Mouse (Mus musculus): Measurements from ENCODE around the gene Cldn3. TPM values are rescaled to one million over a fixed set of nuclear protein-coding genes. Genes with fewer than 3 reads are reported as not detected.
"Not testable (repeated sequence)": the region's sequence is repeated elsewhere in the genome, so short reads cannot be mapped to it uniquely, and the experiment has no call there.

Cldn3 gene
- not detected for polyA plus RNA-seq (2017; shearing (Covaris generic))

DNA sequence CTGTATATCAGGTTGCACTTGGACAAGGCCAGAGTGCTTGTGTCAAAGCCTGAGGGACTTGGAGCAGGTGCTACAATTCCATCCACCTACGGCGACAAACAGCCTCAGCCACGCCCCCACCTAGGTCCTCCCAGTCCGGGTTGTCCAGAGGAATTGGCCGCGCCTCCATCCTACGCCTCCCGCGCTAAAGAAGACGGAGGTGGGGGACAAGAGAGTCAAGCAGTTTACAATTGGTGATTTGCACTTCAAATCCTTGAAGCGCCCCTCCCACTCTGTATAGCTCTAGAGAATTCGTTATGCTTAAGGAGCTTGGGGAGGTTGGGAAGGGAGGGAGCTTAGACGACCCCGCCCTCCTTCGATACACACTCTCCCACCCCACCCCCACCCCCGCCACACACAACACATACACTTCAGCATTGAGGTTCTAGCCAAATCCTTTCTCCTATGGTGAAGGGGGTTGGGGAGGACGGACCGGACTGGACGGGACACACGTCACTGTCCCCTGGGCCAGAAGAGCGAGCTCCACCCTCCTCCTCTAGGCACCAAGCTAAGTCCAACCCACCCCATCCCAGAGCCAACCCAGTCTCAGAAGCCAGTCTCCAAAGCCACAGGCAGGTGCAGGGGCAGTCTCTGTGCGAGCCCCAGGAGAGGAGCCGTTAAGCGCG, at the start of gene Cldn3:
Gene Cldn3 (plus strand): TSS at position 582 of the 665 bp plus-strand sequence.
- ATAC-seq, result no peak

DNA sequence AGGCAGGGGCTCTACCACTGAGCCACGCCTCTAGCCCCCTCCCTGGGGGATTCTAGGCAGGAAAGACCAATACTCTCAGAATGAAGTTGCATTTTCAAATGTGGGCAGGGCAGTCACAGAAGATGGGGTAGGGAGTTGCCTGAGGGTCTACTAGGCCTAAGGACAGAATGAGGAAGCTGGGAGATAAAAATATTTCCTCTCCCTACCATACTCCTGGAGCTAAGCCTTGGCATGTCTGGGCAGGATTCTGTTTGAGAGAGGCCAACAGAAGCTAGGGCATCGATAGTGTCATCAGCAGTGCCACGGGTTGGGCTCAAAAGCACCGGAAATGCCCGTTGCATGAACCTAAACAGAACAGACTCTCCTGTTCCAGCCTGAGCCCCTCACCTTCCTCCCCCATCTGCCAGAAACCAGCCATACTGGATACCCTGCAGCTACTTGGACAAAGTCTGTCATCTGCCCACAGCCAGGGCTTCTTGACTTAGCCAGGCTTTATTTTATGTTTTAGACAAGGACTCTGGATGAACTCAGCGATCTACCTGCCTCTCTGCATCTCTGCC, 49.3 kb upstream of the Cldn3 start:
- no peak for ATAC-seq

DNA sequence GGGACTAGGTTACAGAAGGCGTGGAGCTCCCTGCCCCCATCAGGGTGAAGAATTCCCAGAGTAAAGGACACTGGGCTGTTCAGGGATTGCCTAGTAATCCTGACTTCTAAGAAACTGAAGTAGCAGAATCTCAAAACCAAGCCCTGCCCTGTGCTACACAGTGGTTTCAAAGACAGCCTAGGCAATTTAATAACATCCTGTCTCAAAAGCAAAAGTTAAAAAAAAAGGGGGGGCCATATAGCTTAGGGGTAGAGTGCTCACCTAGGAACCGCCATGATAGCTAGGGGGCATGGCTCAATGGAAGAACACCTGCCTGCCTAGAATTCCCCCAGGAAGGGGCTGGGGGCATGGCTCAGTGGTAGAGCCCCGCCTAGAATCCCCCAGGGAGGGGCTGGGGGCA, 46.9 kb upstream of the Cldn3 start:
- ATAC-seq, result peak; percentile 97

- ATAC-seq, result not testable (repeated sequence)
Measured at GRCm38 (mm10) chr5:134939554-134939953, 46.5 kb upstream of the Cldn3 start.

DNA sequence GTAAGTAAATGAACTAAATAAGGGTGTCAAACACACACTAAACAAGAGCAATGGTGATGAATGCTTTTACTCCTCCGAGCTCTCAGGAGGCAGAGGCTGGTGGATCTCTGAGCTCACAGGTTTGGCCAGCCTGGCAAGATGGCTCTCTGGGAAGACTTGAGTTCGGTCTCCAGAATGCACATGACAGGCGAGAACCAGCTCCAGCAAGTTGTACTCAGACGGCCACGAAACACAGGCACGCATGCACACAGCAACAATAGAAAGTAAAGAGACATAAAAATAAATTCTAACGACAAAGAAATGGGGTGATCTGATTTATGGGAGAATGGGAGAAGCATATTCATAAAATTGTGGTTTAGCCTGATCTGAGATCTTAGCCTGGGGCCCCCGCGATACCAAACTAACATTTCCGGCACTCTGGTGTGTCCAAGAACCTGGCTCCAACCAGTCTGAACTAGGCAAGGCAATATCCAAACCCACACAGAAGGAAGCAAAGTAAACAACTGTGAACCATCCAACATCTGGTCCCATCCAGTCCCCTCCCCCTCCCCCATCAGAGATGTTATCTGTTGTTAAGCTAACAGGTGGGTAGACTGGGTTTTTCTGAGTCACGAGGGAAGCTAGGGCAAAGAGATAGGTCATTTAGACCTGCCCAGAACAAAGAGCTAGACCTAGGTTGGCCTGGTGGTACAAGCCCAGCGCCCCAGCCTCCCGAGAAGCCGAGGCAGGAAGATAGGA, 44.4 kb upstream of the Cldn3 start:
- ATAC-seq, result peak; percentile 36

DNA sequence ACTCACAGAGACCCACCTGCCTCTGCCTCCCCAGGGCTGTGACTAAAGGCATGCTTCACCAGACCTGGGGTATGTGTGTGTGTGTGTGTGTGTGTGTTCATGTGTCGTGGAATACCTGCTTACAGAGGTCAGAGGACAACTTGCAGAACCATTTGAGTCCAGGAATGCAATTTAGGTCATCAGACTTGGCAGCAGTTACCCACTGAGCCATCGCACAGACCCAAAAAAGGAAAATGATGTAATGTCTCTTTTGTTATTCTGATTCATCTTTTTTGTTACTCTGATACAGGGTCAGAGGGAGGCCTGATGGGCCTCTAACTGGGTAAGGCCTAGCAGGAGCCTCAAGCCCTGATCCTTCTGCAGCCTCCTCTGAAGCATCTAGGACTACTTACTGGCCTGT, 43.3 kb upstream of the Cldn3 start:
- no peak for ATAC-seq

DNA sequence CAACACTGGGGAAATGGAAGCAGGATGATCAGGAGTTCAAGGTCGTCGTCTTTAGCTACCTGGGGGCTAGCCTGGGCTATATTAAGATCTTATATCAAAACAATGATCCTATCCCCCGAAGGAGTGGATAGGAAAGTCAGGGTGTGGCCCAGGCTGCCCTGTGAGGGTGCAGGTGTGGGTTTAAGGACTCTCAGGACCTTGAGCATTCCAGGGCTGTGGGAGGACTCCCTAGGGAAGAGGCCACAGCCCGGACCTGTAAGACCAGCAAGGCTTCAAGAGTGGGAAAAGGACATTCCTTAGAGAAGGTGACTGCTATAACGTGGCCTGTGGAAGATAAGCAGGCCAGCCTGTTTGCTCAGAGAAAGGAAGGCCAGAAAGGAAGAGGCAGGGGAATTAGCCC, 41.8 kb upstream of the Cldn3 start:
- ATAC-seq, result no peak

DNA sequence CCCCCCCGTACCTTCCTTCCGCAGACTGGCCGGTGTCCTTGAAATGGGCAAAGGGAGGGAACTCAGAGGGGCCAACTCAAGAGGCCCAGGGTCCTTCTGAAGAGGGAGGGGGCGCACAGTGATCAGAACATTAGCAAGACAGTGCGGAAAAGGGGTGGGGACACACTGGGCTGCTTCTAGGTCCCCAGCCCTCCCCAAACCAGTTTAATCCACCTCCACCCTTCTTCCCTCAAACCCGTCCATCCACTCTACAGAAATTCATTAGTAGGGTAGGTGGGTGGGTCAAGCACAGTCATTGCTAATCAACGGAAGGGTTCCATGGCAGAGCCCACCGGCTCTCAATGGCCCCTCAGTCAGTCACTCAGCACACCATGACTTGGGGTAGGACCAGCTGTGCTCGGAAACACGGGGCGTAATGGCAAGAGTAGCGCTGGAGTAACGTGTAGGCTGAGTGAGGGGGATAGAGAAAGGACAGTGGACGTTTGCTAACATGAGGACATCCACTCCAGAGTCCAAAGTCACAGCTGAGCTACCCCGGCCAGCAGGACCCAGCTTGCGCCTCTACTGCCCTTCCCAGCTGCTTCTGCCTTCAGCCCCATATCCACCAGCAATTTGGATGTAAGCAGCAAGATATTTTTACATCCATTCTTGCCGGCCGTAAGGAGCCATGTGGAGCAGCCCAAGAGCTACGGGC, 40.6 kb upstream of the Cldn3 start:
- no peak for ATAC-seq

- ATAC-seq, result no peak
Measured at GRCm38 (mm10) chr5:134946063-134946856, 39.8 kb upstream of the Cldn3 start.

DNA sequence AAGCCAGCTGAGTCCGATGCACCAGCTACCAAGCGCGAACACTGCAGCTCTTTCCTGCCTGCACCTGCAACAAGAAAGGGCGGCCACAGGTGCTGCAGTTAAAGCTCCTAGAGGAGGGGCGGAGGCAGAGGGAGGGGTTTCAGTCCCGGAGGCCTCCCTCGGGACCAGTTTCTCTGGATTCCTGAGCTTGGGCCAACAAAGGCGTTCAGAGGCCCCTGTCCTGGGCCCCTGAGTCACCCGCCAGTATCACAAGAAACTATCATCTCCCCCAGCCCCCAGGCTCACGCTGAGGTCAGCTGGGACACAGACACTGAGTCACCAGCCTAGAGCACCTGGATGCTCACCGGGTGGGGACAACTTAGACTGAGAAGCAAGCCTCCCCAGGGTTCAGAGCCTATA, 39.2 kb upstream of the Cldn3 start, which contains the start of gene Cldn4:
Gene Cldn4 (minus strand): TSS at position 78 of the 399 bp plus-strand sequence.
- ATAC-seq, result no peak

DNA sequence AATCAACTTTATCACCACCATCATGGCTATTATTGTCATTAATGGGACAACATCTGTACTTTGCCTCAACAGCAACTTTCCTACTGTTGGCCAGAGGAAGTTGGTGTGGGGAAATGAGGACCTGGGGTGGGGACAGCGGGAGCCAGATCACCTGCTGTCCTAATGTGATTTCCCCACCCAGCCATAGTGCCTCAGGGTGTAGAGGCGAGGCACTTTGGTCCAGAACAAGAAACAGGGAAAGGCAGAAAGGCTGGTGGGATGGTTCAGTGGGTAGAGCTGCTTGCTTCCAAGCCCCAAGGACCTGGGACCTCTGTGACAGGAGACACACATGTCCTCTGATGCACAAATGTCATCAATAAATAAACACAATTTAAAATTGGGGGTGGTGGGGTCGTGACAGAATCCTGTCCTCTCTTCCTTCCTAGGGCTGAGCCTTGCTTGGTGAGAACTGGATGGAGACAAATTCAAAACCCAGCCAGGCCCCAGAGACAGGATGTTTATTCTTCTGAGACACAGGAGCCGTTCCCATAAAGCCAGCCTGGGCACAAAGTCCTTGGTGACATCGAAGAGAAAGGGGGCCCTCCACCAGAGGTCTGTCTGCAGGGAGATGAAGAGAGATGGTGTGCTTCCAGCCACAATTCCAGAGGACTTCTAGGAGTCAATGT, 38.5 kb upstream of the Cldn3 start:
- no peak for ATAC-seq

- no peak for ATAC-seq
Measured at GRCm38 (mm10) chr5:134948085-134948439, 38.0 kb upstream of the Cldn3 start.

DNA sequence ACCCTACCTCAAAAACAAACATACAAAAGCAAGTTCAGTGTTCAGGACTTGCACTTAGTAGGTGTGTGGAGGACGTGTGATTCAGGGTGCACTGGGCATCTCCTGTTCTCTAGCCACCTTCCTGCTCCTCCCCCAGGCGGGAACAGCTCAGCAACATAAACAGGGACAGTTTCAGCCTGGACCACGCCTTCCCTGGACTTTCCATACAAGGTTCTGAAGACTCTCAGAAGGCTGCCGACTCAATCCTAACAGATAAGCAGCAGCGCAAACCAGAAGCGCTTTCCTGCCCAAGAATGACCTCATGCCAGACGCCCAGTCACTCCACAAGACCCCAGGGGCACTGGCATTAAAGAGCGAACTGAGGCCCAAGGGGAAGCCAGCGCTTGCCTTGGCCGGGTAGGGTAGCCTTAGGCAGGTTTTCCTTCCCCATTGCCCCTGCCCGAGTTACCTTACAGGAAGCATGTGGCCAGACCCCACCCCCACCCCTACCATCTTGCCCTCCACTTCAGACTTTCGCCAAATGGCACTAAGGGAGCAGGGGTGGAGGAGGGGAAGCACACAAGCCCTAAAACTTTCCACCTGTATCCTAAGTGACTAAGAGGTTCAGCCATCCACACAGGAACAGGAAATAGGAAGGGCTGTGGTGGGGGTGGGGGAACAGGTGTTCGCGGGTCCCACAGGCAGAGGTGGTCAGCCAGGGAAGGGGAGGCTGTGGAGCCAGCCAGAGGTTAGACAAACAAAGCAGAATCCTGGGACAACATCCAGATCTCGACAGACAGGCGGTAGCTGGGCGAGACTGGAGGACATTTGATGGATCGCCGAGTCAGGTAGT, 34.7 kb upstream of the Cldn3 start:
- ATAC-seq, result no peak

GRCm38 (mm10) chr5:134955491-134955890, 30.5 kb upstream of the Cldn3 start:
- no peak for ATAC-seq

GRCm38 (mm10) chr5:134959114-134959513, 26.9 kb upstream of the Cldn3 start:
- ATAC-seq, result no peak

GRCm38 (mm10) chr5:134960430-134960829, 25.6 kb upstream of the Cldn3 start:
- ATAC-seq, result no peak

- no peak for ATAC-seq
Measured at GRCm38 (mm10) chr5:134961519-134961918, 24.5 kb upstream of the Cldn3 start.

DNA sequence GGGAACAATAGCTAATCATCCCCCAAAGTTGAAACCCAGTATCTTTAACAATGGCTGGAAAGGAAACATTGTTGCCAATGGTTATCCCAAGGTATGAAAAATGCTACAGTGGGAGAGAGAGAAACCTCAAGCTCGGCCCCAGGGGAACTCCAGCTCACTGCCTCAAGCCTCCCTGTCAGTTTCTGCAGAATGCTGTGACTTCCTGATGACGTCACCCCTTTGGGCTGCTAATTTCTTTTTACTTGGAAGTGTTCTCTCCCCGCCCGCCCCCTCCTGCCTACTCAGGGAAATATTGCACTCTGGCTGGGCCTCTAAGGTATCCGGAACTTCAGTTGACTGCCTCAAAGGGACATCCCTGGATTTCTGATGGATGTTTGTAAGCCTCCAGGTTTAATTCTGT, 22.5 kb upstream of the Cldn3 start:
- ATAC-seq, result no peak

GRCm38 (mm10) chr5:134964655-134965054, 21.4 kb upstream of the Cldn3 start:
- ATAC-seq, result not testable (repeated sequence)

DNA sequence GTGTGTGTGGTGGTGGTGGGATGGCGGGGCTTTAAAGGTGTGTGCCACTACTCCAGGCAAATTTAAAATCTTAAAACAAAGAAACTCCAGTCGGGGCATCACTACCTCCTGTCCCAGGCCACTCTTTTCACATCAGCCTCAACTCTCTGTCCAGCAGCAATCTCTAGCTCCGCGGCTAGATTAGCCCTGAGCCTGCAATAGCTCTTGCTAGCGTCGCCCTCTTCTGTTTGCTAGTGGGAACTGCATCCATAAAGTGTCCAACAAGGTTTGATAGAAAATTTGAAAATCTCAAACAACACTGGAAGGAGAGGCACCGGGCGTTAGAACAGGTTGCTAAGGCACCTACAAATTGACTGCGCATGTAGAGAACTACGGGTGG, 20.6 kb upstream of the Cldn3 start:
- ATAC-seq, result peak; percentile 66

All from CD4-positive, CD25-positive, alpha-beta regulatory T cell, adult 4 months (primary cell).